Mouse (Mus musculus) retina, embryonic 14.5 days (tissue): ENCODE measurements around the gene Cln5.

ENCODE experiments used
- DNase-seq: peaks from one replicate; pipeline ENCODE4 v3.0.0-alpha.2; 2015; ENCODE audit warnings: low spot score

Gene Cln5

DNA sequence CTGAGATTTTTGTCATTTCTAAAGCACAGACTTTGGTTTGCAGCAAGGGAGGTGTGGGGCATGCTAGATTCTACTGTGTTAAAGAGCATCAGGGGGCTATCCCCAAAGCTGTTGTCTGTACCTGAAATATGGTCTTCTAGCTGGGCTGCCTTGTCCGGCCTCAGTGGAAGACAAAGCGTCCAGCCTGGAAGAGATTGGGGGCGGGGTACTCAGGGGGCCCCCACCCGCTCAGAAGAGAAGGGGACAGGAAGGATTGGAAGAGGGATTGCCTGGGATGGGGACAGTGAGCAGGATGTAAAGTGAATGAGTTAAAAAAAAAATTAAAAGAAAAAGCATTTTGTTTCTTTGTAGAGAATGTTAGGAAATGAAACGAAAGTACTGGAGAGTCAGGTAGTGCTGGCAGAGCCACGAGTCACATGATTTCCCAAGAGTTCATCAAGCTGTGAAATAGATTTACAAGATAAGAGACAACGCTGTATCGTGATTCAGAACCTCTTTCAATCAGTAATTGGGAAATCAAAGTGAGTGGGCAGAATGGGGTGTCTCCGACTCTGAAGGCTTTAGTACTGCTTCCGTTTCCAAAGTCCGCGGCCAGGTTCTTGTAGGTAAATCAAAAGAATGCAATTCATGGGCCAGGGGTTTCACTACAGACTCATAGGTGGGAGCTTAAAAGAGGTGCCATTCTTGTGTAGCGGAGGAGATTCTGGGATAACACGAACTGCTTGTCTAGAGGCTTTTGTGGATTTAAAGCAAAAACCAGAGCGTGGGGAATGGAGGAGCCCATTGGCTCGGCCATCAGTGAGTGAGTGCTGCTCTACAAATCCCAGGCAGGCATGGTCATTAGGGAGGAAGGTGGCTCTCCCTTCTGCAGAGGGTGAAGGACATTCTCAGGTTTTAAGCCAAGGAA is 8.2 kb downstream of the Cln5 start:
- DNase-seq, result no peak

DNA sequence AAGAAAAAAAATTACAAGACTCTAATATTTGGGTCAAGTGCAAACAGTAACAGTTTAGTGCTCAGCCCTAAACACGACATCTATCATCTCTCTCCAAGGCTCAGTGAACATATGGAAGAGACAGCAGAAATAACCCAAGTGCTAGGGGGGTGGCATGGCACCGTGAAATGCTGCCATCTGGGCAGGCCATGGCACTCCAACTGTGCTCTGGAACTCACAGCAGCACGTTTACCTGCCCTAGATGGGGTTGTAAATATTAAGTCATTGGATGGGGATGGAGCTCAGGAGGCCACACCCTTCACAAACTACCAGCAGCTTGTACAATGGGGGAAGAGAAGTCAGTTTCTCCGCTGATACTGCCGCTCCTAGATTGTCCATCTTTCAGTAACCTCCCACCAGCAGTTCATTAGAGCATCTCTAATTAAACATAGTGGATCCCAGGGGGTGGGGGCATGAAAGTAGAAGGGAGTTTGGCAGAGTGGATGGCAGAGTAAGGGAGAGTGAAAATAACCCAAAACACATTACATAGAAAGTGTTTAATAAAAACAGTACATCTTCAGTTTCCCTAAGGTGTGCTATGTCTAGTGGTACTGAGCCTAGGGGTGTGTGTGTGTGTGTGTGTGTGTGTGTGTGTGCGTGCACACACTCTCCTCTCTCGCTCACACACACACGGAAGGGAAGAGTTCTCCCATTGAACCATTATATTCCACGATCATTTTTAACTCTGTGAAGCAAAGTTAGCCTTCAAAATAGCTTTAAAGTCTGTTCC is 9.4 kb downstream of the Cln5 start:
- DNase-seq, result no peak

DNA sequence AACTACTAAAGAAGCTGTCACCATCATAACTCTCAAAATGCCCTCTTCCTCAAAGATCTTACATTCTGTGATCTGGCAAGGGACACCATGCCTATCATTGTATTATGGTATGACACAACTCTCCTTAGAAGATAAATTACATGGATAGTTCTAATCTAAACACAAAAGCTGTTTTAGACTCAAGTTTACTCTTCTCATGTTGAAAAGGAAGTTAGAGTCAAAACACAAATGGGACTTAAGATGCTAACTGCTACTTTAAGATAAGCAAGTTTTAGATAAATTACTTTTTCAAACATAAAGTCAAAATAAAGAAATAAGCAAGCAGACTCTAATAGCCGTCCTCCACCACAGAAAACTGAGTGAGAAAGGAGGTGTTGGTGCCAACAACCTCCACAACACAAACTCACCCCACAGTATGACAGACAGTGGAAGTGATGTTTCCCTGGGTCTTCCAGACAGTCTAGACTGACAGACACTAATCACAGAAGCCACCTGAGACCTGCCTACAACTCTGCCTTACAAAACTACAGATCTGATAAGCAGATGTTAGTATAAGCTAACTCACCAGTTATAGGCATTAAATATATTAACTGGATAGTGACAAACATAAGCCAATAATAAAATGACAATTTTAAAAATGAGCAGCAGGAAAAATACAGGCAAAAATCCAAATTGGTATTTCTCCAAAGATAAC is 16.0 kb downstream of the Cln5 start:
- no peak for DNase-seq

DNA sequence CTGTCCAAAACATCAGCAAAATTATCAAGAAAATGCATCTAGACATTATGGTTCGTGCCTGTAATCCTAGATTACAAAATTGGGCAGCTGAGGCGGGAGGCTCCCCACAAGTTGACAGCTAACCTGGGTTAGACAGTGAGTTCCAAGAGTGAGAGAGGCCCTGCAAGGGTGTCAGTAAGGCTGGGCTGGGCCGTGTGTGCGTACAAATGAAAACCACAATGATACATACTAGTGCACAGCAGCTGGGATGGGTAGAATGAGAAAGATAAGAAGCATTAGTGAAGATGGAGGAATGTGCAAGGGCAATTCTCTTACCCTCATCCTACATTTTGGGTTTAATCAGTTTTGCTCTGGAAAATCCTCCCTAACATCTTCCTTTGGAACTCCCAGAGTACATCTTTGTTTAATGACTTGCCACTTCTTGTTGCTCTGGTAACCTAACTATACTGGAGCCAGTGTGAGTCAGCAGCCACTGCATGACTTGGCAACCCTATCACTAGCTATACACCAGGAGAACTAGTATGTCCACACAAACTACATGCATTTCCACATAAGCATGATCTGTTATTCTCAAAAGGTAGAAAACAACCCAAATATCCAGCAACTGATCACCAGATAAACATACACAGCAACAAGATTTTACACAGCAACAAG is 16.8 kb downstream of the Cln5 start:
- DNase-seq, result no peak

DNA sequence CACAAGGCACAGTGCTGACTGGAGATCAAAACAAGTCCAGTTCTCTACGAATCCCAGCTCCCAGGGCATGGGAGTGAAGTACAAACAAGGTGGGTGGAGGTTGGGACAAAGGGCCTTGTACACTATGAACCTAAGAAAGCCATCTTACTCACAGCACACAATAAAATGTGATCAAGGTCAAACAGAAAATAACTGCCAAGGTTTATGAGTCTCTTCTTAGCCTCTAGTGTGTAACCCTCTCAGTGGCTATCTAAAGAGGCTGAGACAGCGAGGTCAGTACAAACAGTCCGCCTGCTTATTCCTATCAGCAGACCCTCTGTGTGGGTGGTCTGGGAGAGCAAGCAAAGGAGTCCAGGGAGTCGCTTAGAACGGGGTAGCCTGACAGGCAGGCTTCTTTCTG is 17.8 kb downstream of the Cln5 start:
- no peak for DNase-seq

DNA sequence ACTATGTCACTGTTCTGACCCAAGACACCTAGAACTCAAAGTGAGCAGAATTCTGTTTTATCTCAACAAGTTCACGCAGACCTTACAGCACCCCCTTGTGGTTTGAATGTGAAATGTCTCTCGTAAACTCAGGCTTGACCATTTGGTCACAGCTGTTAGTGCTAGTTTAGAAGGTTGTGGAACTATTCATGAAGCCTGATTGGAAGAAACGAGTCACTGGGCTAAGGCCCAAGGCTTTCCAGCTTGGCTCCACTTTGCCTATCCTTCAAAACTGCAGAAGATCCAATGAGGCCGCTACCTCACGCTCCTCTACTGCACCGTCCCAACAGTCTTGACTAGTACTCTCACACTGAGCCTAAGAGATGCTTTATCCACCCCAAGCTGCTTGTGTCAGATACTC is 18.6 kb downstream of the Cln5 start:
- DNase-seq, result peak; percentile 72

DNA sequence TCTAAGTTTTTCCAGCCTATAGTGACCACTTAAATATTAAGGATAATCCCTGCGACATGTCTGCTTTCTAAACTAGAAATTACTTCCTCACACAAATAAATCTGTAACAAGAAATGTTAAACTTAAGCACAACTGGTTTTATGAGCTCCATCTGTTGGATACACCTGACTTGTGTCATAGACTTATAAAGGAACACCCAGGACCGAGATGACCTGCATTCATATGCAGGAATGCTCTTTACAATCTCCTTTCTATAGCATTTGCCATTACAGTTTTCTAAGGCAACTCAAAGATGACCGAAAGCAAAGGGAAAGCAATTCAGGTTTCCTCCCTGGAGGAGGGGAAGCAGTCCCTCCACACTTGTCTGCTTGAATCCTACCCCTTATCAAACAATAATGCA is 23.2 kb downstream of the Cln5 start:
- no peak for DNase-seq

DNA sequence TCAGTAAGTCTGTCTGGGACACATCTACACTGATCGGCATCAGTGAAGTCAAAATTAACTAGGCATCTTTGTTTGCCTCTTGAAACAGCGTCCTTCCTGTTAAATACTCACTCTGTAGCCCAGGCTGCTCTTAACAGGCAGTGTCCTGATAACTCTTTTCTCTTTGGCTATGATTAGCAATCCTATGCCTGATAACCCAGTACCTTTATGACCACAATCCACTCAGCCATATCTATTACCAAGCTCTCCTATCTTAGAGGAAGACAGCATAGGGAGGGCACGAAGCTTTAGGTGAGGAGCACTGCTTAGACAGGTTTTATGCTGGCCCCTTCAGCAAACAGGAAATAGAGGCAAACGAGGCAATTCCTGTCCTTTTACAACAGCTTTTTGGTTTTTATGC is 23.7 kb downstream of the Cln5 start:
- no peak for DNase-seq

DNA sequence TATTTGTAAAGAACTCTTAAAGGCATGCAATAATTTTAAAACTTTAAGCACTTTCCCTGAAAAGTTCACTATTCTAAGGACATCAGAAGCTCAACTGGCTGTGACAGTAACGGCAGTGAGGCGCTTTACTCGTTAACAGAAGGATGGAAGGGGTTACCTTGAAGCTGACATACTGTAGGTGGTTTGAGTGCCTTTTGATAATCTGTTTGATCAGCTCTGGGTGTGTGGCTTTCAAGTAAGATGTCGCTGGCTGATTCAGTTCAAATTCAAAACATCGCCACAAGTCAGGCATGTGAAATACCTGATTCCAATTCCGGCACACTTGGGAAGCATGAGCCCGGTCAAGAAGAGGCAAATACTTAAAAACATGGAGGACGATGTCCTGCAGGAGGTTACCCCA is 25.0 kb downstream of the Cln5 start:
- DNase-seq, result no peak

DNA sequence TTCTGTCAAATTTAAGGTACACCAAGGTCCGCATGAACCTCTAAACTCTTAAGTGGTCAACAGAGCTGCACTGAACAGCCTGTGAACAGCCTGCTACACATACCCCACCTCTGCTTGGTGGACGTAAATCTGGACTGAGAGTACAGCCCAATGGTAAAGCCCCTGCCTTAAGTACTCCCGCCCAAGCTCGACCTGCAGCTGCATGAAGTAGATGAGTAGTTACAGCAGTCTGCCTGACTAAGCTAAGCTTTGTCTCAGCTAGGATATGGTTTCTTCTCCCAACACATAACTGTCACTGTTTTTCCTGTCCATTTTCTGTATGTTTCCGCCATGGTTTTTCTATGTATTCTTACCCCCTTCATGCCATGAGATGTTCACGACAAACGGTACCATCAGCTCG is 25.8 kb downstream of the Cln5 start:
- DNase-seq, result no peak

DNA sequence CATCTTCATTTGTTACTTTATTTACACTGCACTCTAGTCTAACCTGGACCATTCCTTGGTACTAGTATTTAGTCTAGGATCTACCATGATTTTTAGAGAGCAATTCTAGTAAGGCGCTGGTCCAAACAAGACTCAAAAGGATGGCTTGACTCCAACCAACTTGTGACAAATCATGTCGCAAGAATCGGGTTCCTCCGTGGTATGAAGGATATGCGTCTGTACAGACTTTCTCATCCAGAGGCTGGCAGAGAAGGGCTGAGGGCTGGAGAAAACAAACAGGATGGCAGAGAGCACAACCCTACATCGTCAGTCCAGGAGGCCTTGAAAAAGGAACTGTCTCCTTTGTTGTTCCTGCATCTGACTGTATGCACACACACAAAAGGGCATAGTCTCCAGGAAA is 26.6 kb downstream of the Cln5 start:
- DNase-seq, result no peak

DNA sequence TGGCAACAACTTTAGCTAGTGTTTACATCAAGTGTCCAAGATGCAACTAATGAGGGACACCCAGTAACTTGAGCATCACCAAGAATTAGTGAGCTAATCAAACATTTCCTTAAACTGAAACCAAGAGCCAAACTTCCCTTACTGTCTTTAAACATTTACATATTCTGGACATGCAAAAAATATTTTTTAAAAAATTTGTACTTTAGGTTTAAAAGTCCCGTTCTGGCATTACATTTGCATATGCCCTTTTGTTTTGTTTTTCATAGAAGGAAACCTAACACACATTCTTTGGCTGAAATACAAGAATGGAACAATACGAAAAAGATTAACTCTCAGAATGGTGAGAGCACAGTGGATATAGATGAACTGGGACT is 28.2 kb downstream of the Cln5 start:
- no peak for DNase-seq

DNA sequence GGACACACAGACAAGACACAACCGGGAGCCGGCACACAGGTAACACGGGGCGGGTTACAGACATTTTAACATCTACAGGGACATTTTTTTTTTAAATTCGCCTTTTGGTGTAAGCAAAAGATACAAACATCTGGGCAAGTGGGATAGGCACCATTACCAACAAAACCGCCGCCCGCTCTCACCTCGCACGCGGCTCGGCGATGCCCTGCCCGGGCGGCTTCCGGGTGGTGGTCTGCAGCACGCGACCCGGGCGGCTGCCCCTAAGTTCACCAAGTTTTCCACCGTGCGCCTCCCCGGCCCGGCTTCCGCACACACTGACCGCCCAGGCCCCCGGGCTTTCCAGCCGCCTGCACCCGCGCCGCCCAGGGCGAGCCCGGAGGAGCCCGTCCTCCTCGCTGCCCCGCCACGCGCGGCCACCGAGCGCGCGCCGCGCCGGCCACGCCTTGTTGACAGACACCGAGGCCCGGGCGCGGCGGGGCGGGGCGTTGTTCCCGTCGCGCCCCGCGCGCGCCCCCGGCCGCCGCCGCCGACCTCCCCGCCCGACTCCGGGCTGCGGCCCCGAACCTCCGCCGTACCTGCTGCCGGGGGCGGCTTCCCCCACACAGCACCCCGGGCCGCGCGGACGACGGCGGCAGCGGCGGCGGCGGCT is 28.7 kb downstream of the Cln5 start:
- peak; percentile 79 for DNase-seq

DNA sequence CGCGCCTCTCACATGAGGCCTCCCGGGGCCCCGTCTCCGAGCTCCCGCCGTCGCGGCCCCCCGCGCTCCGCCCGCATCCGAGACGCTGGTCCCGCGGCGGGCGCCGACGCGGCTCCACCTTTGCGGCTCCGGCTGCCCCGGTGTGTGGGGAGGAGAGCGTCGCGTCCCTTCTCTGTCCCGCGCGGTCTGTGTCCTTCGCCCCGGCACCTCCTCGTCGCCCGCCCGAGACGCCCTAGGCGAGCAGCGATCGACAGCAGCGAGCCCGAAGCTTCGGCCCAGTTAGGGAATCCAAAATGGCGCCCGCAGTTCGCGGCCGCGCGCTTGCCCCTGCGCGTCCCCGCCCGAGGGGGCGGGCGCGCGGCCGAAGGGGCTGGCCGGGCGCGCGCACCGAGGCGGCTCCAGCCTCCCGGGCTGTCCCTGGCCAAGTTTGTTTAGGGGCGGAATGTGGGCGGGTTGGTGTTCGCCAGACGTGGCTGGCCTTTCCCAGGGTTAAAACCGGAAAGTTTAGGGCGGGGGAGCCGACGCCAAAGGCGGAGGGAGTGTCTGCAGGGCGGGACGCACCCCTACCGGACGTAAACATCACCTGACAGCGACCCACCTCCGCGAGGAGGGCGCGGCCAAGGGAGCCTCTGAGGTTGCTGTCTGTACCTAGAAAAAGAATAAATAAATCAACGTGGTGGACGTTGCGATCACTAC is 29.4 kb downstream of the Cln5 start, which contains the start of gene Fbxl3:
Gene Fbxl3 (minus strand): TSS at position 329 of the 696 bp plus-strand sequence.
- DNase-seq, result peak; percentile 89

DNA sequence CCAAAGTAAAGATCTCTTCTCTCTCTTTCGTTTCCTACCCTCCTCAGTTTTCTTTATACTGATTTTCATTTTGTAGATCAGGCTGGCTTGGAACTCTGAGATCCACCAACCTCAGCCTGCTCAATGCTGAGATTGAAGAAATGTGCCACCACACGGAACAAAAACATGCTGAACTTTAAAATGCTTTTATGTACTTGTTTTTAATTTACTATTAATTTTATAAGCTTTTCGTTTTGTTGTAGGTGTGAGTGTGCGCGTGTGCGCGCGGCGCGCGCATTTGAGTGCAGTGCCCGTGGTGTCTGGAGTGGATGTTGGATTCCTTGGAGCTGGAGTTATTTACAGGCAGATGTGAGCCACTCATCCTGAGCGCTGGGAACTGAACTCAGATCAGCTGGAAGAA is 30.3 kb downstream of the Cln5 start:
- DNase-seq, result no peak

DNA sequence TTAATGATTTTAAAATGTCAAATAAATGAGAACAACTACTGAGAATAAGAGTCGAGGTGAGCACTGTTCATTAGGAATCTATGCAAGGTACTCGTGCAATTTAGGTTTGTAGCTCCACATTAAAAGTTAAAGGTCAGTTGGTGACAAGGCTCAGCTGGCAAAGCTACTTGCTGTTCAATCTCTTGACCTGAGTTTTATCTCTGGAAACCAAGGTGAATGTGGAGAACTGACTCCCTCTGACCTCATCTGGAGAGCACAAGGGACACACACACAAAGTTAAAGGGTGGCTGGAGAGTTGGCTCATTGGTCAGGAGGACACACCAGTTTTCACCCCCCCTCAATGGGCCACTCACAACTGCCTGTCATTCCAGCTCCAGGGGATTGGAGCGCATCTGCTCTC is 31.2 kb downstream of the Cln5 start:
- no peak for DNase-seq

DNA sequence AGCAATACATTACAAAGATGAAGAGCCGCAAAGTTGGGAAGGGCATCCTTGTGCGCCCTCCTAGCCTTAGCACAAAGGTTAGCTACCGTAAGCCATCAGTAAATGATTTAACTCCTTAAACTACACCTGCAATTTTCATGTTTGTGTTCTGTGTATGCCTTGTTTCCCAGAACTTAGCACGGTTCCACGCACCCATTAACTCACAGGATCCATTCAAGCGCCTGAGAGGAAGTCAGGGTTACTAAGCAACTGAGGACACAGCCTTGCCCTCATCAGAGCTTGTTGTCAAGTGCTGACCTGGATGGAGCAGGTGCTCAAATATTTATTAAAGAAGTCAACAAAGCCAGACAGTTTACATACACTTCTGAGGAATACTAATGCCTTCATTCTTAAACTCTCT is 32.2 kb downstream of the Cln5 start:
- peak; percentile 38 for DNase-seq

DNA sequence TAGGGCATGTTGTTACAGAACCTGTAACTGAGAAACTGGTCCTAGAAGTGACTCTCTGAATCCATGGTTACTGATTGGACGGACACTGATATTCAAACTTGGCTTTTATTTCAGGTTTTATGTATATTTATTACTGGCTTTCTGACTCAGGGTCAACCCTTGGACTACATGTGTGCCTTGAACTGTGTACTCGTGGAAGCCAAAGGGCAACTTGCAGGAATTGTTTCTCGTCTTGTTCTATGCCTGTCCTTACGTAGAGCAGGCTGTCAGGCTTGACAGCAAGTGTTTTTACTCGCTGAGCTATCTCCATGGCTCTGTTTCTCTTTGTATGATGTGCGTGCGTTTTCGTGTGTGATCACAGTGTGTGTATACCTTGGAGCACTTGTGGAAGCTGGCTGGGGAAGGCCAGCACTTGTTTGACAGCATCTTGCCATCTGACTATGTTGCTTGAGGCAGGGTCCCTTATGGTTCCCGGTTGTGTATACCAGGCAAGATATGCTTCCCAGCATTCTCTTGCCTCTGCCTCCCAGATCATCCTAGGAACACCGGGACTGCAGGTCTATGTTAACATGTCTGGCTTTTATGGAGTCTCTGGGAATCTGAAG is 32.8 kb downstream of the Cln5 start:
- DNase-seq, result no peak

DNA sequence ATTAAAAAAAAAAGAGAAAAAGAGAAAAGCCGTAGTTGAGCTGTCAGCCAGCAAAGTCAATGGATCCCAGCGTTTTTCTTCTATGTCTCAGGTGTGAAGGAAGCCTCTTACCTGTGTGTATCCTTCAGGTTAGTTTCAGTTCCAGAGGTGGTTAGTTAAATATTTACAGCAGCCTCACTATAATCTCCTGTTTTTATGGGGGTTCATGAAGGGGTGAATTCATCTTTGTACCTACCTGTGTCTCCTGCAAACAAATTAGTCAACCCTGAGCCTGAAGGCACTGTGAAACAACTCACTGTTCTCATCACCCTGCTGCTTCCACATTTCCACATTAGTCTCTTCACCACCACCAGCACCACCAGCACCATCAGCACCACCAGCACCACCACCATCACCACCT is 36.3 kb downstream of the Cln5 start:
- DNase-seq, result no peak

DNA sequence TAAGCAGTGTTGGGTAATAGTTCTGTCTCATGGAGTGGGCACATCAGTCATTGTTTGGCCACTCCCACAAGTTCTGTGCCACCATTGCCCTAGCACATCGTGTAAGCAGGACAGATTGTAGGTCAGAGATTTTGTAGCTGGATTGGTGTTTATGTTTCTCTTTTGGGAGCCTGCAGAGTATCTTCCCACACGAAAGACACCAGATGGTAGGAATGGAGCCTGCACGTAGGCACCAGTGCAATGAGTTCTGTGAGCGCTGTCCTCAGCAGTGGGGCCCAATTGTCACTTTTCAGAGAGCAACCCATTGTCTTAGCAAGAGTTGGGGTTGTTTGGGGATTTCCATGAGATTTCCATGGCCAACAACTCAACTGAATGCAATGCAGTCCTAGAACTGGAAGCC is 40.0 kb downstream of the Cln5 start:
- no peak for DNase-seq
